Comparison of ENCODE assay signal across 17 mouse cellular contexts in genomic region chr4:107743646-107744045, GRCm38 (mm10). TPM values are rescaled to one million over a fixed set of nuclear protein-coding genes. Genes with fewer than 3 reads are reported as not detected.
"Had no signal": no experiment of that assay in that cellular context is flagged by ENCODE, and none has a peak within 500 bp of the region (broad histone marks: within the 10 kb centered on the region; RNA-seq: fewer than 3 reads in every experiment).

No protein-coding gene starts in this region.

- H3K36me3 ChIP-seq: limb, embryonic 10.5 days; liver, embryonic 15.5 days; stomach, embryonic 15.5 days had no signal

- H3K27me3 ChIP-seq: stomach, embryonic 15.5 days had no signal

- H3K4me3 ChIP-seq: limb, embryonic 10.5 days; liver, embryonic 15.5 days; megakaryocyte, embryonic 14.5 days; stomach, embryonic 15.5 days had no signal

- DNase-seq: kidney, adult 18-20 months; kidney, postnatal 14 days; lung, adult 2 months; lung, postnatal 10 days; lung, postnatal 4 days; right cerebral cortex, postnatal 14 days; thymus, adult 2 months; thymus, postnatal 25 days had no signal

- H3K9me3 ChIP-seq: limb, embryonic 10.5 days; liver, embryonic 15.5 days; megakaryocyte, embryonic 14.5 days; stomach, embryonic 15.5 days had no signal

- H3K27ac ChIP-seq: limb, embryonic 10.5 days; liver, embryonic 15.5 days; stomach, embryonic 15.5 days had no signal

- H3K4me2 ChIP-seq: liver, embryonic 11.5 days; liver, embryonic 15.5 days; stomach, embryonic 15.5 days had no signal

- ATAC-seq: inflammation-experienced regulatory T-cells, adult 6 months; midbrain, embryonic 16.5 days had no signal

- H3K9ac ChIP-seq: liver, embryonic 15.5 days; stomach, embryonic 15.5 days had no signal

RNA-seq across cellular contexts. Expression of gene Dmrtb1, which starts 59.6 kb away (rescaled TPM):
- polyA plus RNA-seq: inflammation-experienced regulatory T-cells, adult 6 months; kidney, embryonic 14.5 days; large intestine, adult 2 months; liver, embryonic 11.5 days; liver, embryonic 15.5 days; lung, adult 2 months had no signal
